Mouse (Mus musculus): Measurements from ENCODE around the gene Morc2a. TPM values are rescaled to one million over a fixed set of nuclear protein-coding genes. Genes with fewer than 3 reads are reported as not detected.
"Not testable (repeated sequence)": the region's sequence is repeated elsewhere in the genome, so short reads cannot be mapped to it uniquely, and the experiment has no call there.

Gene Morc2a
- 10 to 100 TPM in 2 of 3 experiments, 1 to 10 TPM in 1; 5.9 to 12.6 (median 10.4) TPM for polyA plus RNA-seq (2017; shearing (Covaris generic))

DNA sequence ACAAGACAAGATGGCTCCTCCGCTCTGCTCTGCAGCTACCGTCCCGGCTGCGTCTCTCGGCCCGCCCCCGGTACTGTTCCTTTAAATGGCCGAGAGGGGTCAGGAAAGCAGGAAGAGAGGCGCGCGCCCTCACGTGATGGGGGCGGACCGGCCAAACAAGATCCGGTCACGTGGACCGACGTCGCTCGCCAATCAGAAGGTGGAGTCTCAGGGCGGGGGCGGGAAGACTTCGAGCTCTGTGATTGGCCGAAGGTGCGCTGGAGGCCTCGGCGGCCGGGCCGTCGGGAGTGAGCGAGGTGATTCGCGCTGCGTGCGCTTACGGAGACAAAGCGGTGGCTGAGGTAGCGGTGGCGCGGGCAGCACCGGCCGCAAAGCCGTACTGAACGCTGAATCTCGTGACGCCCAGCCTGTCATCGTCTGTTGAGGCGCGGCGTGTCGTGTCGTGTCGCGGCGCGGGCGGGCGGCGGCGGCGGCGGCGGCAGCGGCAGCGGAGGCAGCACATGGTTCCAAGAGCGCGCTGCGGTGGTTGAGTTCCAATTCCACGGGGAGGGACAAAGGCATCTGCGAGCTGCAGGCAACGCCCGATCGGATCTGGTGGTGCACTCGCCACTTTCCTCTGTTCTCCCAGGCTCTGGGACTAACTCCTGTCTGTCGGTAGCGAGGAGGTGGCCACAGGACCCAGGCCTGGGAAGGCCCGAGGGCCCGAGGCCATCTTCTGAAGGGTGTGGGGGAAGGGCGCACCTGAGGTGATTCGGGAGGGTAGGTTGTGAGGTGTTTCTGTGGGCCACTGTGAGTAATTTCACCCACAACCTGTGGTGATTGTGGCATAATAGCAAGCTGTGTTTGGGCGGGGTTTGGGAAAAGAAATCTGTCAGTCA, at the start of gene Morc2a:
Morc2a (plus strand) TSS at position 228 of the 878 bp plus-strand sequence.
- ATAC-seq, result peak; percentile 95

DNA sequence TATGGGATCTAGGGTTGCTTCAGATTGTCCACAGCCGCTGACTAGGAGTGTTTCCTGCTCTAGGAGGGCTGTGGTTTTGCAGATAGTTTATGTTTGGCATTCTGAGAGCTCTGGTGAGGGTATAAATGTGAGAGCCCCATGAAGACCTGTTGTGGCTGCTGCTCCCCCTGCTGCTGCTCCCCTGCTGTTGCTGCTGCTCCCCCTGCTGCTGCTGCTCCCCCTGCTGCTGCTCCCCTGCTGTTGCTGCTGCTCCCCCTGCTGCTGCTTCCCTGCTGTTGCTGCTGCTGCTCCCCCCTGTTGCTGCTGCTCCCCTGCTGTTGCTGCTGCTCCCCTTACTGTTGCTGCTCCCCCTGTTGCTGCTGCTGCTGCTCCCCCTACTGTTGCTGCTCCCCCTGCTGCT, 47.0 kb upstream of the Morc2a start:
- ATAC-seq, result not testable (repeated sequence)

GRCm38 (mm10) chr11:3602687-3603086, 46.3 kb upstream of the Morc2a start:
- ATAC-seq, result not testable (repeated sequence)

- no peak for ATAC-seq
Observed at GRCm38 (mm10) chr11:3606456-3606855, 42.5 kb upstream of the Morc2a start.

DNA sequence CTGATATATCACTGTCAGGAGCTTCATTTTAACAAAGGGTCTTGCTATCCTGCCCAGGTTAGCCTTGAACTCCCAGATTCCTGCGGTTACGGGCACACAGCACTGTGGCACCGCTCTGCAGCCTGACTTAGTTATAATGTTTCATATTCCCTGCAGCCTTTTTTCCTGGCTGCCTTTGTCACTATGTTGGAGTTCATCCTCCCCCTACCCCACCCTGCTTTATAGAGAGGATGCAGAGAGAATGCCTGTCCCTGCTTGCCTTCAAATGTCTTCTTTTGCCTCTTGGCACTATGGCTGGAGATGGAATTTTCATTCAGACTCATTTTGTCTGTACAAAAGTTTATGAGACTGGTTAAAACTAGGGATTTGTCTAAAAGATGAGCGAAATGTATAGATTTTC, 33.4 kb upstream of the Morc2a start:
- no peak for ATAC-seq

- no peak for ATAC-seq
Observed at GRCm38 (mm10) chr11:3622826-3623225, 26.2 kb upstream of the Morc2a start.

GRCm38 (mm10) chr11:3624391-3625027, 24.5 kb upstream of the Morc2a start:
- no peak for ATAC-seq

- ATAC-seq, result no peak
Observed at GRCm38 (mm10) chr11:3628999-3629491, 19.9 kb upstream of the Morc2a start.

GRCm38 (mm10) chr11:3633269-3633668, 15.7 kb upstream of the Morc2a start:
- ATAC-seq, result not testable (repeated sequence)

- no peak for ATAC-seq
Observed at GRCm38 (mm10) chr11:3647688-3648087, 1.3 kb upstream of the Morc2a start.

DNA sequence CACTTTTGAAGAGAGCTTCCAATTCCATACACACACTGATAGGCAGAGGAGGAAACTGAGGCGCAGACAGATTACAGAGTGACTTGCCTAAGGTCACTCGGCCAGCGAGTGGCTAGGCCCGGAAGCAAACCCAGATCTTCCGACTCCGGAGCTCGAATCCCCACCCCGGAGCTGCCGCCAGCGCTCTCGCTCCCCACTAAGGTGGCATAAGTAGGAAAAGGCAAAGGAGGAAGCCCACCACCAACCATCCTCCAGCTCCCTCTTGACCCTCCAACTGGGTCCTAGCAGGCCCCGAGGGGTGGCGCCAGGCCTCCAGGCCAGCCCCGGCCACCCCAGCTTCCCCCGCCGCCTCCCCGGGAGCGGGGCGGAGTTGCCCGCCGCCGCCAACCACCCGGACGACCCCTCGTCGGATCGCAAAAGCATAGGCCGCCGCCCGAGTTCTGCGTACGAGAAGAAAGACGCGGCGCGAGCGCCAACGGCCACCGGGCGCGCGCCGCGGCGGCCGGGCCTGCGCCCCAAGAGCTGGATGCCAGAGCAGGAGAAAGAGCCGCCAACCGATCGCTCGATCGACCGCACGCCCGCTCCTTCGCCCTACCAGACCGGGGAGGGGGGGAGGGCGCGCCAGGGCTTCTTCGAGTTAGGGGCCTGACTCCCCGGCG, 557 bp upstream of the Morc2a start:
- ATAC-seq, result no peak

GRCm38 (mm10) chr11:3650141-3650540, 1.1 kb downstream of the Morc2a start:
- no peak for ATAC-seq

- ATAC-seq, result no peak
Observed at GRCm38 (mm10) chr11:3661964-3662363, 13.0 kb downstream of the Morc2a start.

DNA sequence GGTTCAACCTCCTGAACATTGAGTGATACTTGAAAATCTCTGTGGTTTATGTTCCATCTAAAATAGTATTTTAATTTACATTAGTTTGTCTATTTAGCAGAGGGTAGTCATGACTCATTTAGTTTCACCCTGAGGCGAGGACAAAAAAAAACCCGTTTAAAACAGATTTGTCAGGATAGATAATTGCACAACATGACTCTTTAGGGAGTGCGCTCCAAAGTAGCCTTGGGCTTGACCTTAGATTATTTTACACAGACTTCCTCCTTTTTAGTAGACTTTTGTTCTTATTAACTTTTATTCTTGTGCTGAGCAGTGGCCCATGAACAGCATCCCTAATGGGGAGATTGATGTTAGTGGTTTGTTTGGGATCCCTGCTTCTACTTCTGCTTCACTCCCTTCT, 18.5 kb downstream of the Morc2a start:
- ATAC-seq, result no peak

GRCm38 (mm10) chr11:3668768-3669167, 19.8 kb downstream of the Morc2a start:
- no peak for ATAC-seq

DNA sequence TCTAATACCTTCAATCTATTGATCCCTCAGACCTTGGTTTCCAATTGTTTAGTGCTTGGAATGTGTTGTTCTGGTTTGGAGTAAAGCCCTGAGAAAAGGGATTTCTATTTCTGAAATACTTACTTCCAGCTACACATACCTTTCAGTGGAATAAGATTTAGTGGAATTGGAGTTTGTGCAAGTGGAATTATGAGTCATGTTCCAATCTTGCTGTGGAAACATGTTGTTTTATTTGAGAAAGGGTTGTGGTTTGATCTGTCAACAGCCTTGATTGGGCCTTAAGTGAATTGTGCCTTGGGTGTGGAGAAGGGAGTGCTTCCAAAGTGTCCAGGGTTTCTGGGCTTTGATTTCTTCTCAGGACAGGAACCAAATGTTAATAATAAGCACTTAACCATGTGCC, 20.9 kb downstream of the Morc2a start:
- no peak for ATAC-seq

GRCm38 (mm10) chr11:3671000-3671628, 22.1 kb downstream of the Morc2a start:
- no peak for ATAC-seq

DNA sequence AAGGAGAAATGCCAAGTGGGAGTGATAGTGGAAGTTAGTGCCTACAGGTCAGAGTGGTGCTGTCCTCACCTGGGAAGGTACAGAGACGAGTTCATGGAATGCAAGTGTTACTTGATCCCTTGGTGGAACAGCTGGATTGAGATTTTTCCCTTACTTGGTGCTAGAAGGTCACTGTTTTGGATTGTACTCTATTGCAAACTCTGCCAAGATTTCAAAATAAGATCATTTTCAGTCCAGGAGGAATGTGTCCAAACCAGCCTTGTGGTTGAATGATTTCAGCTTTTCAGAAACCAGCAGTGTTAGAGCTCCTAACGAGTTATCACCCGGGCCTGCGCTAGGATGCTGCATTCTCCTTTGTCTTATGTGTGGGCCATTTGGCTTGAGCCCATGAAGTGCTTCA, 25.6 kb downstream of the Morc2a start:
- ATAC-seq, result no peak

GRCm38 (mm10) chr11:3676423-3676822, 27.4 kb downstream of the Morc2a start:
- no peak for ATAC-seq

GRCm38 (mm10) chr11:3677204-3677603, 28.2 kb downstream of the Morc2a start:
- ATAC-seq, result no peak

GRCm38 (mm10) chr11:3679771-3680170, 30.8 kb downstream of the Morc2a start:
- no peak for ATAC-seq

GRCm38 (mm10) chr11:3683696-3684095, 34.7 kb downstream of the Morc2a start:
- ATAC-seq, result no peak

DNA sequence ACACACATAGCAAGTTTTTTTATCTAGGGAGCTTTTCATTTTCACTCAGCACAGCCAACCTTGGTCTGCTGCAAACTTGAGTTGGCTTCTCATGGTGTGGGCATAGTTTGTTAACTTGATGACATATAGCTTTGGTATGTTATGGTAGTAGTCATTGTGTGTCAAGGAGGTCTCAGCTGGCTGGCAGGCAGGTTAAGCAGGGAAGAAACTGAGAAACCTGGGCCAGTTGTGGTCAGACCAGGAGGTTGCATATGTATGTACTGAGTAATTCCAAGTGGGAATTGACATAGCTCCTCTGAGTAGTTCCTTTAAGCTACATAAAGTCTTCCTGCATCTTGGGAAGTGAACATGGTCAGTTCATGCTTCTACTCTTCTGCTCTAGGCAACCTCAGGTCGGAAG, 35.2 kb downstream of the Morc2a start:
- ATAC-seq, result no peak

Data from inflammation-experienced regulatory T-cells, adult 6 months (primary cell).